Mouse (Mus musculus): ENCODE data around the gene Ankrd66.
"Not testable (repeated sequence)": the region's sequence is repeated elsewhere in the genome, so short reads cannot be mapped to it uniquely, and the experiment has no call there.

Gene Ankrd66

GRCm38 (mm10) chr17:43534362-43535222 lies 8.8 kb downstream of the Ankrd66 start:
- peak; percentile 4 for DNase-seq

- DNase-seq, result no peak
Observed at GRCm38 (mm10) chr17:43531192-43531591, 12.2 kb downstream of the Ankrd66 start.

DNA sequence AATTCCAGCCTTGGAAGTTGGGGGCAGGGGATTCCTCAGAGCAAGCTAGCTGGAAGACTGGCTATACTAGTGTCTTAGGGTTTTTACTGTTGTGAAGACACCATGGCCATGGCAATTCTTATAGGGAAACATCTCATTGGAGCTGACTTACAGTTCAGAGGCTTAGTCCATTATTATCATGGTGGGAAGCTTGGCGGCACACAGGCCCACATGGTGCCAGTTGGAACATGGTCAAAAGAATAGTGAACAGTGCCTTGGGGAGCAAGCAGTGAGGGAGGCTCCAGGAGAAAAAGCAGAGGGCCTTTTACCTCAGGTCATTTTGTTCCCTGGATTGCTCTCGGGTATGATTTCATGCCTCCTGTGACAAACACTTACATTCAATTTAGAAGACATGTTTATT lies 12.9 kb downstream of the Ankrd66 start:
- DNase-seq, result no peak

DNA sequence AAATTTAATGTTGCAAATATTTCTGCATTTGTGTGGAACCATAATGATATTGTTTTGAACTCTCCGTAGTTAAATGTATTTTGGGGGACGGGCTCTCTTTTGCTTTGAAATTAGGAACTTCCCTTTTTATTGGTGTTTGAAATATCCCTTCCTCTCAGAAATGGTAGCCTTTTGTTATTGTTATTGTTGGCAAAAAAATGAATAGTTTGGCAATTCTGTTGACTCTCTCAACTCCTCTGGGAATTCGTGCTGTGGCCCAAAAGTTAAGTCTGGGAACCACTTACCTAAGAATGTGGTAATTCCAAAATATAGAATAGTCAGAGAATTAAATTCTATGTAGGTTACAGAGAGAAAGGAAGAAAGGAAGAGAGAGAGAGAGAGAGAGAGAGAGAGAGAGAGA lies 23.3 kb downstream of the Ankrd66 start:
- no peak for DNase-seq

GRCm38 (mm10) chr17:43518644-43519409 lies 24.6 kb downstream of the Ankrd66 start:
- DNase-seq, result peak; percentile 29

- no peak for DNase-seq
Observed at GRCm38 (mm10) chr17:43510782-43511181, 32.7 kb downstream of the Ankrd66 start.

GRCm38 (mm10) chr17:43504594-43504934 lies 38.9 kb downstream of the Ankrd66 start:
- DNase-seq, result no peak

GRCm38 (mm10) chr17:43503861-43504593 lies 39.4 kb downstream of the Ankrd66 start:
- DNase-seq, result no peak

GRCm38 (mm10) chr17:43502592-43502991 lies 40.8 kb downstream of the Ankrd66 start, which contains the start of gene Mep1a:
Gene Mep1a, minus strand, starts transcription at chr17:43502812.
- DNase-seq, result no peak

GRCm38 (mm10) chr17:43501631-43502030 lies 41.8 kb downstream of the Ankrd66 start:
- DNase-seq, result no peak

GRCm38 (mm10) chr17:43501223-43501622 lies 42.2 kb downstream of the Ankrd66 start:
- DNase-seq, result no peak

DNA sequence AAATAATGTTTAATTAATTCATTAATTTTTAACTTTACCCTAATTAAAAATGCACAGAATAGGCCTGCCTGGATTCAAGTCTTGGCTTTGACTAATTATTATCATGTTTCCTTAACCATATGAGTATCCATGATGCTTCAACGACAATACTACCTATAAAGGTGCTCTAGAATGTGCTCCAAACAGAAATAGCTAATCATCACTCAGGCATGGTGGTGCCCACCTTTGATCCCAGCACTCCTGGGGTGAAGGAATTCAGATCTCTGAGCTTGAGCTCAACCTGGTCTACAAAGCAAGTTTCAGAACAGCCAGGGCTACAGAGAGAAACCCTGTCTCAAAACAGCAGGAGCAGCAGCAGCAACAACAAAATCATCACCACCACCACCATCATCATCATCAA lies 42.9 kb downstream of the Ankrd66 start:
- DNase-seq, result no peak

- no peak for DNase-seq
Observed at GRCm38 (mm10) chr17:43497521-43497920, 45.9 kb downstream of the Ankrd66 start.

GRCm38 (mm10) chr17:43495502-43495901 lies 47.9 kb downstream of the Ankrd66 start:
- no peak for DNase-seq

- DNase-seq, result not testable (repeated sequence)
Observed at GRCm38 (mm10) chr17:43490371-43490770, 53.1 kb downstream of the Ankrd66 start.

- DNase-seq, result no peak
Observed at GRCm38 (mm10) chr17:43488439-43489151, 54.8 kb downstream of the Ankrd66 start.

DNA sequence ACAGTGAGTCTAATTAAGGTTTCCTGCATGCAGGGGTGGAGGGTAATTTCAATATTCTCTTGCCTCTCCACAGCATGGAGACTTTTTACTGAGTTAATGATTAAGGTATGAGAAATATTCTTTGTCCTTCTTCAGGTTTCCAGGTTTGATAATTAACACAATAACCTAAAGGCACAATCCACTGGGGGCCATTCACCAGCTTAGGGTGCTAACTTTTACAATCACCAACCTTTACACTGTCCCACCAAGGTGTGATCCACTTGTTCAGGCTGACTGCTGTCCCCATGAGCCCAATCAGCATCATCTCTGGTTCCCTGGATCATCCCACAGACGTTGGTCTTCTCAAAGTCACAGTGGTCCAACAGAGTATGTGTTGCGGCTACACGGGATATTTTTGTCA lies 57.5 kb downstream of the Ankrd66 start:
- DNase-seq, result no peak
